Mouse (Mus musculus): ENCODE measurements around the gene Vmn2r76. TPM values are rescaled to one million over a fixed set of nuclear protein-coding genes. Genes with fewer than 3 reads are reported as not detected.
"Not testable (repeated sequence)": the region's sequence is repeated elsewhere in the genome, so short reads cannot be mapped to it uniquely, and the experiment has no call there.

Gene Vmn2r76
- 0.11 and 0.20 TPM in 2 replicates for polyA plus RNA-seq (2012; ENCODE audit: insufficient read depth, insufficient read length, missing spikeins)

DNA sequence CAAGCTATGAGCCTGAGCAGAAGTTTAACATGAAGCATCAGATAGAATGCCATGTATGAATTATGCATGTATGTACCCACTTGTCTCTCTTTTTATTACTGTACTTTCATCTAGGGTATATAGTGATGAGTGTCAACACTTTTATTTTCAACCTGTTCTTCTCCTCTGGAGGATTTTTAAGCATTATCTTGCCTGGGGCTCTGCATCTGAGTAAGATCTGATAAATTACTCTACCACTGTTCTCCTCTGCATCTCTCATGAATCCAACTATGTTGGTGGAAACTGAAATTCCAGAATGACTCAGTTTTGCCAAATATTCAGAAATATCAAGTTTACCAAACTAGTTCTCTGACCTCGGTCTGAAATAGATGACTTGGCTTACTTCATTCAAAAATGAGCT lies at the start of gene Vmn2r76:
TSS of gene Vmn2r76 (minus strand) at position 101 of the 400 bp plus-strand sequence.
- Histone ChIP-seq H3K4me1 (ENCODE audit: control insufficient read depth, insufficient read depth, low read length) (no peaks in the 10 kb centered on the region), H3K27ac (ENCODE audit: insufficient read depth, low read depth, low read length) (no peak within 1 kb of the TSS), H3K4me3 (ENCODE audit: insufficient read depth, low read length) (no peak within 1 kb of the TSS)
- TF ChIP-seq POLR2A (IDR thresholded peaks at IDR 0.05; ENCODE audit: borderline replicate concordance, low read depth, low read length) (no peak), CTCF (IDR thresholded peaks at IDR 0.05; ENCODE audit: low read depth, low read length) (no peak)

DNA sequence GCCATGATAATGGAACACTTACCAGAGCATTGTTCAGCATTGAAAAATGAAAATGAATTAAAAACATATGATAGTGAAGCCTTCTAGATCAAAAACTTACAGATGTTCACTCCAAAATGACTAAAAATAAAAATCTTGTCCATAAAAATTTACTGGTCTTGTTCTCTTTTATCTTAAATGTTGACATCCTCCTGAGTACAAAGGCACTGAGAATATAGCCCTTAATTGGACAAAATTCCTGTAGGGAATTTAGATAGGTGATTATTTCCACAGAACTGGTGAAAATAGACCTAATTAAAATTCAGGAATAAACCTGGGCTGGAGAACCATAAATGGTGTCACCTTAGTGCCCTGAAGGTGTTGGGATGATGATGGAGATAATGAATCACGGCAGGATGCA lies 31.0 kb upstream of the Vmn2r76 start, which contains the start of gene Olfr310:
TSS of gene Olfr310 (minus strand) at position 101 of the 400 bp plus-strand sequence.
- Histone ChIP-seq H3K4me3 (ENCODE audit: insufficient read depth, low read length) (no peak within 1 kb of the TSS), H3K27ac (ENCODE audit: insufficient read depth, low read depth, low read length) (no peak within 1 kb of the TSS), H3K4me1 (ENCODE audit: control insufficient read depth, insufficient read depth, low read length) (no peaks in the 10 kb centered on the region)
- no peak for TF ChIP-seq POLR2A (IDR thresholded peaks at IDR 0.05; ENCODE audit: borderline replicate concordance, low read depth, low read length)
- TF ChIP-seq CTCF (IDR thresholded peaks at IDR 0.05; ENCODE audit: low read depth, low read length): no peak

DNA sequence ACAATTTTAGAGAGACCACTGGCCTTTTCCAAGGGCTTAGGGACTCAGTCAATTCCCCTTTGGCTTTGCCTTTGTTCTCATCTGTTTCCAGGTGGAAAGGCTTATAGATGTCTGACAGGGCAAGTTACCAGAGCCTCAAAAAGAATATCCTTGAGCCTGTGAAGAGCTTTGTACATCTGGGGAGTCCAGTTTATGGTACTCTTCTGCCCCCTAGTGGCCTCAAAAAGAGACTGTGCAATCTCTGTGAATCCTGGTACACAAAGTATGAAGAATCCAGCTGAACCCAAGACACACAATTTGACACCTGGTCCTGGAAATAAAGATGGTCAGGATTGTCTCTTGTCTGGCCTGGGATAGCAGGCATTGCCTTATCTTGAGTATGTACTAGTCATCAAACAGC lies 34.8 kb downstream of the Vmn2r76 start:
- Histone ChIP-seq H3K4me3 (ENCODE audit: insufficient read depth, low read length) (no peak overlapping the region), H3K27ac (ENCODE audit: insufficient read depth, low read depth, low read length) (no peak overlapping the region), H3K4me1 (ENCODE audit: control insufficient read depth, insufficient read depth, low read length) (no peaks in the 10 kb centered on the region)
- TF ChIP-seq CTCF (IDR thresholded peaks at IDR 0.05; ENCODE audit: low read depth, low read length) (no peak), POLR2A (IDR thresholded peaks at IDR 0.05; ENCODE audit: borderline replicate concordance, low read depth, low read length) (no peak)

DNA sequence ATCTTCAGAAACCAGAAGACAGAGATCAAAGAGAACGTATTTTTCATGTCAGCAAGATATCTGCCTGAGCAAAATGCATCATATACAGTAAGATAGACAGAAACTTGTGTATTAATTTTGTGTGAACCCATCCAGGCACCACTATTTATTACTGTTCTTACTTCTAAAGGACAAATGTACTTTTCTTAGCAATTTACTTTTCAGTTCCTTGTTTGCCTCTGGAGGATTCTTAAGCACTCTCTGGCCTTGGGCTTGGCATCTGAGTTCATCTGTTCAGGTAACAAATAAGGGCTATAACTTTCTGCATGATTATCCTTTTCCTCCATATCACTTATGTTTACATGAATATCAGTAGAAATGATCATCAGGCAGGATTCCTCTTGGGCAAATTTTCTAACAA lies 74.4 kb downstream of the Vmn2r76 start, which contains the start of gene Vmn2r75:
TSS of gene Vmn2r75 (minus strand) at position 101 of the 400 bp plus-strand sequence.
- not testable (repeated sequence) for H3K4me1 ChIP-seq (ENCODE audit: control insufficient read depth, insufficient read depth, low read length); H3K27ac ChIP-seq (ENCODE audit: insufficient read depth, low read depth, low read length); H3K4me3 ChIP-seq (ENCODE audit: insufficient read depth, low read length)

Other genes starting within 250 kb of the Vmn2r76 start
- gene Vmn2r75, start 74.5 kb downstream of the Vmn2r76 start, polyA plus RNA-seq (2012; ENCODE audit: insufficient read depth, insufficient read length, missing spikeins): not detected in 2 replicates
- not detected in 2 replicates for gene Olfr310, start 30.9 kb upstream of the Vmn2r76 start, polyA plus RNA-seq (2012; ENCODE audit: insufficient read depth, insufficient read length, missing spikeins)
- gene Olfr309, start 67.4 kb upstream of the Vmn2r76 start, polyA plus RNA-seq (2012; ENCODE audit: insufficient read depth, insufficient read length, missing spikeins): not detected in 2 replicates
- not detected in 2 replicates for gene Olfr308, start 79.3 kb upstream of the Vmn2r76 start, polyA plus RNA-seq (2012; ENCODE audit: insufficient read depth, insufficient read length, missing spikeins)
- gene Olfr307, start 91.3 kb upstream of the Vmn2r76 start, polyA plus RNA-seq (2012; ENCODE audit: insufficient read depth, insufficient read length, missing spikeins): not detected in 2 replicates
- not detected in 2 replicates for gene Olfr305, start 120.6 kb upstream of the Vmn2r76 start, polyA plus RNA-seq (2012; ENCODE audit: insufficient read depth, insufficient read length, missing spikeins)
- not detected in 2 replicates for gene Olfr304, start 140.3 kb upstream of the Vmn2r76 start, polyA plus RNA-seq (2012; ENCODE audit: insufficient read depth, insufficient read length, missing spikeins)
- gene Olfr303, start 151.5 kb upstream of the Vmn2r76 start, polyA plus RNA-seq (2012; ENCODE audit: insufficient read depth, insufficient read length, missing spikeins): not detected in 2 replicates
- not detected in 2 replicates for gene Olfr301, start 157.5 kb upstream of the Vmn2r76 start, polyA plus RNA-seq (2012; ENCODE audit: insufficient read depth, insufficient read length, missing spikeins)
- not detected in 2 replicates for gene Olfr299, start 213.6 kb upstream of the Vmn2r76 start, polyA plus RNA-seq (2012; ENCODE audit: insufficient read depth, insufficient read length, missing spikeins)
- not detected in 2 replicates for gene Olfr298, start 246.2 kb upstream of the Vmn2r76 start, polyA plus RNA-seq (2012; ENCODE audit: insufficient read depth, insufficient read length, missing spikeins)

Data from bone marrow macrophage, adult 2 months (primary cell).